Mouse (Mus musculus) kidney, adult 2 months (tissue): ENCODE measurements around the gene Gm5678. TPM values are rescaled to one million over a fixed set of nuclear protein-coding genes. Genes with fewer than 3 reads are reported as not detected.

Experiments used
- DNase-seq: peaks from one replicate; pipeline ENCODE4 v3.0.0; 2021
- H3K27ac ChIP-seq: fragments of 200-500 bp; 2 replicates; pipeline ENCODE4 v1.5.1; 2012; ENCODE audit warnings: low read depth, low read length, control low read depth, inconsistent platforms; ENCODE audit not compliant: insufficient read depth
- H3K27me3 ChIP-seq: fragments of 200-500 bp; replicated peaks from 2 replicates; pipeline ENCODE4 v1.6.1; 2012; ENCODE audit warnings: mild to moderate bottlenecking, moderate library complexity, low read length, inconsistent platforms; ENCODE audit not compliant: control insufficient read depth, insufficient read depth
- H3K36me3 ChIP-seq: fragments of 200-500 bp; 2 replicates; pipeline ENCODE4 v1.6.1; 2012; ENCODE audit warnings: mild to moderate bottlenecking, moderate library complexity, low read length, inconsistent platforms; ENCODE audit not compliant: control insufficient read depth, insufficient read depth
- H3K4me1 ChIP-seq: fragments of 200-500 bp; 2 replicates; pipeline ENCODE4 v1.6.1; 2011; ENCODE audit warnings: low read length; ENCODE audit not compliant: control insufficient read depth, insufficient read depth
- H3K4me3 ChIP-seq: fragments of 200-500 bp; 2 replicates; pipeline ENCODE4 v1.5.1; 2011; ENCODE audit warnings: mild to moderate bottlenecking, low read depth, low read length, control low read depth; ENCODE audit not compliant: insufficient read depth
- CTCF ChIP-seq: fragments of 200-500 bp; conservative IDR thresholded peaks from 2 replicates; pipeline ENCODE4 v1.5.1; 2011; ENCODE audit warnings: low read depth, mild to moderate bottlenecking, control low read depth, low read length, moderate library complexity, mixed read lengths; ENCODE audit not compliant: insufficient read depth, insufficient read length
- POLR2A ChIP-seq: fragments of 200-500 bp; IDR thresholded peaks from one replicate; pipeline ENCODE4 v1.6.1; 2011; ENCODE audit warnings: low read depth, low read length, control low read depth
- WGBS: fragments of 180-500 bp; shearing (Covaris S2); methylation state at CpG from one replicate; pipeline ENCODE4 v1.1.7; 2018; 5-methylcytosine and 5-hydroxymethylcytosine counted together
- polyA plus RNA-seq: library from polyadenylated mRNA; depleted of rRNA; stranded (reverse); fragments of >200 nt; gene quantifications from 2 replicates; pipeline ENCODE4 v1.2.3, GENCODE M21; 2012; rRNA removed

Gm5678 gene
- polyA plus RNA-seq, 1 experiment: not detected

- DNase-seq: no peak
- 81% methylated on average over 4 of the region's 4 CpGs for WGBS
Measured at GRCm38 (mm10) chr16:93678206-93678605, 50.3 kb downstream of the Gm5678 start.

GRCm38 (mm10) chr16:93679165-93679564 is 51.3 kb downstream of the Gm5678 start:
- WGBS: 67% methylated on average over 9 of the region's 9 CpGs
- no peak overlapping the region for H3K4me3 ChIP-seq
- TF ChIP-seq POLR2A: no peak
- no peak for TF ChIP-seq CTCF
- no peak overlapping the region for H3K27ac ChIP-seq
- H3K36me3 ChIP-seq: no peaks in the 10 kb centered on the region
- DNase-seq: no peak
- no peaks in the 10 kb centered on the region; the same call in 1 of the 2 replicates for H3K4me1 ChIP-seq
- H3K27me3 ChIP-seq: no peaks in the 10 kb centered on the region

More at GRCm38 (mm10) chr16:93678206-93678605, 50.3 kb downstream of the Gm5678 start:
- TF ChIP-seq CTCF: no peak
- no peak for TF ChIP-seq POLR2A
- no peak overlapping the region for H3K4me3 ChIP-seq
- no peak overlapping the region for H3K27ac ChIP-seq
- no peaks in the 10 kb centered on the region; the same call in 1 of the 2 replicates for H3K4me1 ChIP-seq
- no peaks in the 10 kb centered on the region for H3K27me3 ChIP-seq
- H3K36me3 ChIP-seq: no peaks in the 10 kb centered on the region

Other genes starting within 250 kb of the Gm5678 start
- gene Setd4, start 24.0 kb upstream of the Gm5678 start, polyA plus RNA-seq: 6.8 and 8.2 TPM in 2 replicates
- 691 and 847 TPM in 2 replicates for gene Cbr1, start 22.2 kb upstream of the Gm5678 start, polyA plus RNA-seq
- gene Cbr3, start 55.1 kb downstream of the Gm5678 start, polyA plus RNA-seq: 4.9 and 5.0 TPM in 2 replicates
- gene Dop1b, start 83.8 kb downstream of the Gm5678 start, polyA plus RNA-seq: 23.8 and 28.2 TPM in 2 replicates
- 5.3 and 6.4 TPM in 2 replicates for gene Morc3, start 204.0 kb downstream of the Gm5678 start, polyA plus RNA-seq